Mouse (Mus musculus): ENCODE data around the gene Shcbp1l.

- TF ChIP-seq REST (IDR thresholded peaks at IDR 0.05; ENCODE audit: insufficient read depth, insufficient read length), result no peak
- TF ChIP-seq TCF12 (IDR thresholded peaks at IDR 0.05; ENCODE audit: insufficient read depth, poor library complexity, severe bottlenecking), result no peak
- TF ChIP-seq POLR2AphosphoS2 (IDR thresholded peaks at IDR 0.05; ENCODE audit: insufficient read length, low read depth), result no peak
- TF ChIP-seq POLR2A (IDR thresholded peaks at IDR 0.05; ENCODE audit: insufficient read length, low read depth), result no peak
- TF ChIP-seq MAX (IDR thresholded peaks at IDR 0.05; ENCODE audit: low read depth), result no peak
- TF ChIP-seq MYOG (IDR thresholded peaks at IDR 0.05; ENCODE audit: control insufficient read depth in 1 of 3, insufficient read depth in 1 of 3, insufficient read length in 2 of 3, low read depth in 2 of 3), result no peak
- TF ChIP-seq MYOD1 (IDR thresholded peaks at IDR 0.05; ENCODE audit: control insufficient read depth in 1 of 3, insufficient read length in 2 of 3, low read depth in 2 of 3), result no peak
- no peak for TF ChIP-seq E2F4 (IDR thresholded peaks at IDR 0.05; ENCODE audit: insufficient read depth)
- no peak for TF ChIP-seq CEBPB (IDR thresholded peaks at IDR 0.05; ENCODE audit: insufficient read depth, poor library complexity, severe bottlenecking)
- TF ChIP-seq TCF3 (IDR thresholded peaks at IDR 0.05; ENCODE audit: insufficient read length, low read depth), result no peak
- no peak for TF ChIP-seq SRF (IDR thresholded peaks at IDR 0.05; ENCODE audit: control insufficient read depth, insufficient read length, low read depth)
- no peak for TF ChIP-seq USF1 (IDR thresholded peaks at IDR 0.05; ENCODE audit: low read depth)
These were observed 13.2 kb upstream of the Shcbp1l start for GRCm38 (mm10) chr1:153411723-153412122.
